Mouse (Mus musculus) c-Kit-negative CD71-positive TER-119-positive erythroid progenitor cells, embryonic 14.5 days (primary cell): ENCODE measurements at regions not wholly inside any gene's neighbourhood (a gene's known extent, or its start where the extent isn't known, plus 50 kb on each side); places are given as distances from the start of the nearest gene placed in this dataset.

Experiments
- DNase-seq: peaks from one replicate; pipeline ENCODE4 v3.0.0-alpha.2; 2013; ENCODE audit warnings: low read depth, low spot score

DNA sequence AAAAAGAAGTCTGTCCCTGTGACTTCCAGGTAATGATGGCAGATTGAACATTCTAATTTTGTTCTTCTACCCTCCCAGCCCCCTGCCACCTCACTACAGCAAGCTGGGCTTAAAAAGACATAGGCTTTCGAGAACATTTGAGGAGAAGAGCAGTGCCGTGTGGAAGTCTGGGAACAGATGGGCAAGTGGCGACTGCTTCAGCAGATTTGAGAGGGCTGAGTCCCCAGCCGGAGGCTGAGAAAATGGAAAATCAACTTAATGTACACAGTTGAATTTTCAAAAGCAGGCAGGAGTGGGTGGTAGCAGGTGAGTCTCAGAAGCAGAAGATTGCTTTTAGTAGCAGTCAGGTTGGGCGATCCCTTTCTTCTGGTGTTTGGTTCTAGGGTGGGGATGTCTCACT is 110.2 kb upstream of the Ctbp2 start:
- DNase-seq: no peak

DNA sequence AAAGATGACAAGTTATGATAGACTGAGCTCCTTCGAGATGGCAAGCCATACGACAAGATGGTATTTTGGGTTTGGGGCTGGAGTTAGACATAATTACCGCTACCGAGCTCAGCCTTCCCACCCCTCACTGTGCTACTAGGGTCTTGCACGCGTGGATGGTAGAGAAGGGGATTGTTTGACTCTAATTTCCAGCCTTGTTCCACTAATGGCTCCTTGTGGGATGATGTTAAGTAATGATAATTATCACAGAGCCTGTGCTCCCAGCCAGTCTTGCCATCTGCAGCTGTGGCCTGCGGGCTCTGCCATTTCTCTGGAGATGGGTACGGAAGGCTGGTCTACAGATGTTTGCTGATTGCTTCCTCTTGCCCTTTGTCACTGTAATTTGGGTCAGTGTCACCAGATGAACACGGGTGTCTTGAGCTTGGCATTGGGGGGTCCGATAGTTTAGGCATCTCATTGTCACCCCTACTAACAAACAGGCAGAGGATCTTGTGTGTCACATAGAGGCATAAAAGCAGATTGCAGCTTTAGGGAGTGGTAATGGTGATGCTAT is 108.8 kb upstream of the Ctbp2 start:
- DNase-seq: no peak

DNA sequence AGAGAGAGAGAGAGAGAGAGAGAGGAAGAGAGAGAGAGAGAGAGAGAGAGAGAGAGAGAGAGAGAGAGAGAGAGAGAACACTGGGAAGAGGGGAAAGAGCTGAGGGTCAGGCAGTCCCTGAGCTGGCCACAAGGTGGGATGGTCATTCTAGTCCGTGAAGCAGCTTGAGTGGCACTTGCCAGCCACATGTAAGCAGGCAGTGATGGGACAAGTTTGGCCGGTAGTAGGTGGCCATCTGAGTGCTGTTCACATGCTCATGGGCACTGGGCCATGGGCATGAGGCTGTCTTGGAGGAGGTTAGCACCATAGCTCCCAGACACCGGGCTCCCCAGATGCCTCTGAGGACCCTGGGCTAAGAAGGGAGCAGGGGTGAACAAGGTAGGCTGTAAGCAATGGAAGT is 106.7 kb upstream of the Ctbp2 start:
- DNase-seq: no peak

DNA sequence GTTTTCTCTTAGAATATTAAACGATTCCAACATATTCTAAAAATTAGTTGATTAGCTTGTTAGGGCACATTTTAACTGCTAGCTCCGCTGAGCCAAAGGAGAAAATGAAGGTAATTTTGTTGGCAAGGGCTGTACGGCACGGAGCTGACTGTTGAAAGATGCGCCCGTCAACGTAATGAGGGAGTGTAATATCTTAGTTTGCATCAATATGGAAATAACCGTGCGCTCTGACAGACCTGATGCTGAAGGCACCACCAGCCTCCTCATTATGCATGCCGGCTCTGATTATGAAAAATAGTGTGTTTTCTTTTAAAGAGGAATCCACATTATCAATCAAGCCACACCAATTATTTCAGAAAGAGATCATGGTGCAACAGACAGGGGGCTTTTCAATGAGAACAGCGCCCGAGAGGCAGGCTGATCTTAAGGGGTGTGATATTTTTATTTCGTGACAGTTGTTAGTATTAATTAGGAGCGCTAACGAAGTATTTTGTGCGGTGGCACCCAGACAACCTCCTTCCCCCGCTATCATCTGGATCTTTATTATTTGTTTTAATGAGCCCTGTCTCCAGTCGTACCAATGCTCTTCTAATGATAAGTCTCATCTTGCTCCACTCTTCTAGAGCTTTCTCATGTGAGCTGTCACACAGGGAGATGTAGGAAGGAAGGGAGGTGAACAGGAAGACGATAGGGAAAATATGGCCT is 99.9 kb upstream of the Ctbp2 start:
- no peak for DNase-seq

DNA sequence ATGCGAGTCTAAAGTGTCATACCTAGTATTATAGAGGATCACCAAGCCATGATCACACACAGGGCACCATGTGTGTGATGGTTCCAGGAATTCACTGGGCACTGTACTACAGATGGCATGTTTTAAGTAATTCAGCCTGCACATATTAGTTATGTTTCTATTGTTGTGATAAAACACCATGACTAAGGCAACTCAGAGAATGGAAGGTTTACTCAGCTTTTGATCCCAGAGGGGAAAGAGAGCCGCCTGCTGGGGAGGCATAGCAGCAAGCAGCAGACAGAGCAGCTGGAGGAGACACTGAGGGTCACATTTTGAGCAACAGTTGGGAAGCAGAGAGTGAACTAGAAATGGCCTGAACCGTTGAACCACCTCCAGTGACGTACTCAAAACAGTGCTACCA is 88.2 kb upstream of the Ctbp2 start:
- no peak for DNase-seq

DNA sequence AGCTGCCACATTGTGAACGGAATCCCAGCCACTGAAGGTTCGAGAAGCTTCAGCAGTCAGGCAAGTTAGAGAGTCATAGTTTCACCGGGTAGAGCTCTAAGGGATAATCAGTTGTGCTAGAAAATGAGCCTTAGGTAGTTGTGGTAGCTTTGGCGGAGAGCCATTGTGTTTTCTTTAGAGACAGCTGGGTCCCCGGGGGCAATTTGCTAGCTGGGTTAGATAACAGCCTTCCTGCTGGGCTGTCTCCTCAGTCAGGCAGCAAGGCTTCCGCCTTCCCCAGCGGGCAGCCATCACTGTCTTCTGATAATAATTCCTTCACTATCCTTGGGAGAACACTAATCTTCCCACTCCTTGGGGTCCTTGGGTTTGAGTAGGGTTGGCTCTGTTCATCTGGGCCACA is 81.5 kb upstream of the Ctbp2 start:
- DNase-seq: no peak

DNA sequence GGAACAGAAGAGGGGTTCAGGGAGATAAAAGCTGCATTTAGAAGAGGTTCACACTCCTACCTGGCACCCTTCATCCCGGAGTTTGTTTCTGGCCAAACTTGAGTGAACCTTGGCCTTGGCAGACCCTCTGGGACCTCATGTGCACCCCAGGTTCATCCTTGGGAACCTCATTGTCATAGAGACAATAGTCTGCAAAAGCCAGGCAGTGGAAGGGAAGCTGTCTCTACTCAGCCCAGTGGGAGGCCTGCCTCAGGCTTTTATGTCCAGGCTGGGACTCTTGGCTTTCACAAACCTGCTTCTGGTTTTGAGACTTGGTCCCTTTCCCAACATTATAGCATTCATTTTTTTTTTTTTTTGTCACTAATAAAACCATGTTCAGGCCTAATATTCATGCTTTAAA is 80.3 kb upstream of the Ctbp2 start:
- DNase-seq: no peak

DNA sequence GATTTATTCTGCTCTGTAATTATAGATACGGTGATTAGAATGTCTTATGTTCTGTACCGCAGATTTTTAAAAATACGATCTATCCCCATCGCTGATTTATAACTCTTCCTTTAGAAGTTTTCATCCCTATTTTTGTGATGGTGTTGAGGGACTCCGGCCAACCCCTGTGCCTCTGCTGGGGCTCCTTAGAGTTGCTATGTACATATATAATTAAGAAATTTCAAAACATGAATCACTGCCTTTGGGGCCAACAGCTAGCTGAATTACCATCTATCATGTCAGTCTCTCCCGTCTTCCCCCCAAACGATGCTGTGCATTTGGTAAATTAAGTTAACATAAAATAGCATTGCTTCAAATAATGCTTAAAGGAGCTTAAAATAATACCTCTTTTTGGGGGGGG is 79.8 kb upstream of the Ctbp2 start:
- DNase-seq: no peak

DNA sequence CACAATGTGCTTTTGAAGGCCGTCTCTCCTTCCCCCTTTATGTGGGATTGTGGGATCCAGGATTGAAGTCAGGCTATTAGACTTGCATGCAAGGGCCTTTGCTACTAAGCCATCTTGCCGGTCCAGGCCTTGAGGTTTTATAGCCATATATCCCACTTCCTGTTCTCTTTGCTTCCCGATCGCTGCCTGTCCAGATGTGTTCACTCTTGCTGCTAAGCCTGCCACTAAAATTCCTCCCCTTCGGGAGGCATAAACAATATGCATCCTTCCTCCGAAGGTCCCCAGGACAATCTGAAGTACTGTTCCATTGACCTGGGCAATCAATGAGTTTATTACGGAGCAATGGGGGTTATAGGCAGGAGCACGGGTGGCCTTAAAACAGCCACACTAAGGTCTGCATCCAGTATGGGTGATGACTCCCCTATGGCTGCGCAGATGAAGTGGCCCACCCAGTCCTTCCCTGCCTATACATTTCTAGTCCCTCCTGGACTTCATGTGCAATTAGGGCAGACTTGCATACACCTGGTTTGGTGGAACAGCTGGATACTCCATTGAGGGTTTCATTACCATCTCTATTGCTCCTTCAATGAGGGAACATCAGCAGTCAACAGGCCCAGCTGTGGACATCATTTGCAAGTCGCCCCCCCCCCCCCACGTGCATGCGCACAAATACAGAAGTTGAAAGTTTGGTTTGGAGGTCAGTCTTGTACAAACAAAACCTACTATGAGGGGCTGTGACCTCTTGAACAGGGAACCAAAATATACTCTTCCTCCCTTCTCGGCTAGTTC is 78.1 kb upstream of the Ctbp2 start:
- DNase-seq: no peak

DNA sequence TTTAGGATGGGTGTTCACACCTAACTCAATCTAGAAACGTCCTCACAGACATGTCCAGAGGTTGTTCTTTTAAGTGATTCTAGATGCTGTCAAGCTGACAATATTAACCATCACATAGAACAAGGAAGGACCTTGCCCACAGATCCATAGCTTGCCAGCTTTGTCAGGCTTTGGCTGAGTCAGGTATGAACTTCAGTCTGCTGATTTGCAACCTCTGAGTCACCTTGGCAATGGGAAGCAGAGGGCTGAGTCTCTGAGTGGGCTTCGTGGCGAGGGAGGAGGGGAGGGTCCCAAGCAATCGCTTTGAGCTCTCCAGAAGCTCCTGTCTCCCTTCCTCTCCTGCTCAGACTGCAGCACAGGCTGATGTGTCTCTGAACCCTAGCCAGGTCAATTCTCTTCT is 74.9 kb upstream of the Ctbp2 start:
- DNase-seq: no peak

DNA sequence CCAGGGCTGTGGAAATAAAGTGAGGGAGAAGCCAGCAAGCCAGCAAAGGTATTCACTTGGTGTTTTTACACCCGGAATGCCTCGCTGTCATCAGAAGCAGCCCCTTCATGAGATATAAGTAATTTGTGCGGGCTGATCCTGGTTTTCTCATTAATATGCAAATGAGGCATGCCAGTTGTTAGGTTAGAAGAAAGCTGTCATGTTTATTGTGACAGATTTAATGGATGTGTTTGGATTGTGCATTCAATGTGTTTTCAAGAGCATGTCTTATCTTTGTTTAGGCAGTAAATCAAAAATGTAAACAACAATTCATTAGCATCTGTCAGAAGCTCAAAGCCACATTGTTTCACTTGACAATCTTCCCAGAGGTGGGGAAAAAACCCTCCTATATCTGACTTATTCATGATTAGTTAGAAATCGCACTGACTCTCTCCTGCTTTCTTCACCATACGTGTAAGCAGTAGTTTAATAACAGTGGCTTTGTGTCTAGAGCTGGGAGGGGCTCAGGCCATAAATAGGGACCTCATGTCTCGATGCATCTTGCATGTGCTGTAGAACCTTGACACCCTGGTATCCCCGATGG is 65.8 kb upstream of the Ctbp2 start:
- no peak for DNase-seq

DNA sequence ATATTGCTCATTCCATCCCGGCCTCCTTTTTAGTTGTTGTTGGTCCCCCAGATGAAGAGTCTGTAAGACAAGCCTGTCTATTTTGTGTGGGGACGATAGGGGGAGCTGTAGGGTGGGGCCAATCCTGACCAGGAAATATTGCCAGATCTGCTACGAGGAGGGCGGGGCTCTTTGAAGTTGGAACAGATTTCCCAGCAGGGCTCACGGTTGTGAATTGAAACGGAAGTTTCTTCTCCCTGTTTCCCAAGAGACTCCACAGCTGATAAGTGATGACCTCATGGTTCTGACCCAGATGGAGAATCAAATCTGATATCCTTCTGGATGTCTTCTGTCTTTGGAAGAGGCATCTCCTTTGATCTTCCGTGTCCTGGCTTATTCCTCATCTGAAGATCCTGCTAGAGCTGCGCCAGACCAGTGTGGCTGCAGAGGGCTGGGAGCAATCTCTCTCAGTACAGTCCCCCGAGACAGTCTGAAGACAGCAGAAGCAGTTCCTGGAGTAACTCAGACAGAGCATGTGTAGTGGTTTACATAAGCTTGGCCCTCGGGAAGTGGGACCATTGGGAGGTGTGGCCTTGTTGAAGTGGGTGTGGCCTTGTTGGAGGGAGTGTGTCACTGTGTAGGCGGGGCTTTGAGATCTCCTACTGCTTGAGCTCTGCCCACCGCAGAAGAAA is 61.9 kb upstream of the Ctbp2 start:
- no peak for DNase-seq

DNA sequence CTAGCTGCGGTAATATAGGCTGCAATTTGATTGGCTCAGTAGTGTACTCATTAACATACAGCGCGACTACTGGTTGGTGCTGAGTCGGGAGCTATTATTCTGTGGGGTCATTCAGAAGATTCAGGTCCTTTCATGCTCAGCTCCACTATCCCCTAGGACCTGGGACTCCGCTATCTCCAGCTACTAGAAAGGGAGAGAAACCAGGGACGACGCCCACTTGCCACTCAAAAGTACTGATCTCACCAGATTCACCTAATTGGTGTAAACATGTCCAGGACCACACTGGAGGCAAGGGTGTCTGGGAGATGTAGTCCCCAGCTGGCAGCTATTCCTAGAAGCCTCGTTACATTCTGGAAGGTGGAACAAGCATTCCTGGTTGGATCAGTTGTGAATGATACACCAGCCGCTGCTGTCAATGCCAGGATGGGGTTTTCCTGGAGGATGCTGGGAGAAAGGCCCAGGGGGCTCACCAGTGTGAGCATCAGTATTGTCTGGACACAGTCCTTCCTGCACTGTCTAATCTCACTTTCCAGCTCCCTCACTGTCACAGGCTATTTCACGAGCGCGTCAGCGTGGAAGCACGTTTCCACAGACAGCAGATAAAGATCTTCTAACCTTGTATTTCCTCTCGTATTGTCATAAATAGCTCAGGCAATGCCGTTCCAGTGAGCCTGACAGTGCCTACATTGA is 60.9 kb upstream of the Ctbp2 start:
- DNase-seq: no peak

DNA sequence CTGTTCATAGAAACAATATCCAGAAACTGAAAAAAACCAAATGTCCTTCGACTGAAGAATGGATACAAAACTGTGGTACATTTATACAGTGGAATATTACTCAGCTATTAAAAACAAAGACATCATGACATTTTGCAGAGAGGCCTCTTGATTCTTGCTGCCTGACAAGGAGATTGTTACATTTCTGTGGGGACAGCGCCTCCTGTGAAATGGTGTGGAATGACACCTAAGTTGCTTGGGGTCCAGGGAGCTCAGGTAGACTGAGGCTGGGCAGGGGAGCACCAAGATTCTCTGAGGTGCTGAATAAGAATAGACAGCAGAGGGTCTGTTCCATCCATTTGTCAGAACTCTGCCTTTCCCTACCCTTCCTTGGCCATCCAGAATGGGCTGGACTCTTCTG is 57.2 kb upstream of the Ctbp2 start:
- DNase-seq: no peak

DNA sequence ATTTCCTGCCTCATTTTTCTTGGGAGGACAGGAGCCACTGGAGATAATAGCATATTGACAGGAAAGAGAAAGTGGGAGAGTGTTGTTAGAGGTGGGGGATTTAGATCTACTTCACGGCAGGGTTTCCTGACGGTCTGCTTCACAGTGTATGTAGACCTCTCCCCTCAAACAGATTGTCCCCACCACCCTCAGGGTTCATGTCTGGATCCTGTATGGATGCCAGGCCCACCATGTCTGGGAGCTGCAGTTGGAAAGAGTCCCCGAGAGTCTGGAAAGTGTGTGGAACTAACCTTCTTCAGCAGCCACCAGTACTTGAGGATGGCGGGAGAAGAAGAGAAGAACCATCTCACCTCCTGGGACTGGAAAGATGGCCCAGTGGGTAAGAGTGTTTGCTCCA is 53.0 kb upstream of the Ctbp2 start:
- DNase-seq: no peak

DNA sequence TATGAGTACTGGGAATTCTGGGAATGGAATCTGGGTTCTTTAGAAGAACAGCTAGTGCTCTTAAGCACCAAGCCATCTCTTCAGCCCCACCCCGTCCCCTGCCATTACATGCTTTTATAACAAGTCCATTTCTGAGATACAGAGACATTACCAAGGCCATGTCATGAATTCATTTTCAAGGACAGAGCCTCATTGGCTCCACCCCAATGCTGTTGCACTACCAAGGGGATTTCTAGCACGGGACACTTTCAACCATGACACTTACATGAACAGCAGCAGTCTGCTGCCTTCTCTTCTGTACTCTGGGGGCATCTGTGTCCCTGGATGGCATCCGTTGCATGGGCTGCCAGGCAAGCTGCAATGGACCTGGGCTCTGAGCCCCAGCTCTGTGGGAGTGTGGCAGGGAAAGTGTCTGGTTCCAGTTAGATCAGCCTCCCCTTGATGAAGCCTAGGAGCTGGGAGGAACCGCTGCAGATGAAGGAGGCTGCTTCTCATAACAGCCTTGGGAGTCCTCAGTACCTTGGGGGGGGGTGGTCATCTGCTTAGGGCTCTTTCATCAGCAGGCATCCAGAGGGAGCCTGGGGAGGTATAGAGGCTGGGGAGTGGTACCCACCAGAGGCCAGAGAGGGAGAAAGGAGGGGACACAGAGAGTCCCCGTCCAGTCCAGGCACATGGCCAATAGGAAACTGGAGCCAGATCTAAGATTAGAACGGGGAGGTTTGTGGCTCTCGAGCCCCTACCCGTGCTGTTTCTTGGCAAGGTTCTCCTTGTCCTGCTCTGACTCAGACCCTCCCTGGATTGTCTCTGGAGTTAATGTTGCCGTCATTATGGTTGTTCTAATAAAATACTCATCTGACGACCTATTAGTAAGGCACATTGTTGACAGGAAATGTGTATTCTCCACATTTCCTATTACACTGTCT is 52.4 kb upstream of the Ctbp2 start:
- no peak for DNase-seq
